Mouse (Mus musculus) olfactory bulb, adult 2 months (tissue): Measurements from ENCODE around the gene Babam2.

Experiments used
- CTCF ChIP-seq: fragments of 200-500 bp; IDR thresholded peaks from 2 replicates; pipeline ENCODE4 v1.5.1; 2012; ENCODE audit warnings: low read depth, mild to moderate bottlenecking, low read length, moderate library complexity; ENCODE audit not compliant: insufficient read depth
- POLR2A ChIP-seq: fragments of 200-500 bp; IDR thresholded peaks from 2 replicates; pipeline ENCODE4 v1.6.1; 2012; ENCODE audit warnings: mild to moderate bottlenecking, low read depth, low read length, moderate library complexity; ENCODE audit not compliant: insufficient read depth

- TF ChIP-seq CTCF (no peak), POLR2A (no peak)
Observed at GRCm38 (mm10) chr5:31750231-31750925, 52.9 kb downstream of the Babam2 start.
